Mouse (Mus musculus) MEL (cell line): ENCODE data around the gene Sun5. TPM values are rescaled to one million over a fixed set of nuclear protein-coding genes. Genes with fewer than 3 reads are reported as not detected.

Source experiments
- DNase-seq: peaks from one replicate; pipeline ENCODE4 v3.0.0; 2011; ENCODE audit warnings: low read depth, low spot score
- H3K27ac ChIP-seq: 2 replicates; pipeline ENCODE4 v1.5.1; 2012; ENCODE audit warnings: low read depth, mild to moderate bottlenecking, control low read depth, low read length, moderate library complexity; ENCODE audit not compliant: control insufficient read depth
- H3K27me3 ChIP-seq, 2 experiments: fragments of 150-350 bp in 1 of 2; sonication (generic) in 1 of 2; 2 replicates each; pipeline ENCODE4 v1.6.1; 2012; ENCODE audit warnings: low read length in 2 of 2, mild to moderate bottlenecking in 2 of 2, improper control_type of control experiment in 1 of 2, moderate library complexity in 1 of 2; ENCODE audit not compliant: insufficient read depth in 2 of 2, control insufficient read depth in 1 of 2
- H3K36me3 ChIP-seq, 2 experiments: 2 replicates each; pipeline ENCODE4 v1.6.1; 2012 to 2014; ENCODE audit warnings: low read length in 2 of 2, improper control_type of control experiment in 1 of 2, inconsistent platforms in 1 of 2, mild to moderate bottlenecking in 1 of 2; ENCODE audit not compliant: insufficient read depth in 2 of 2, control insufficient read depth in 1 of 2
- H3K4me1 ChIP-seq, 2 experiments: fragments of 150-350 bp in 1 of 2; sonication (generic) in 1 of 2; 2 replicates each; pipeline ENCODE4 v1.6.1; 2012; ENCODE audit warnings: low read length in 2 of 2, improper control_type of control experiment in 1 of 2, mild to moderate bottlenecking in 1 of 2; ENCODE audit not compliant: insufficient read depth in 2 of 2, control insufficient read depth in 1 of 2
- H3K4me3 ChIP-seq, 2 experiments: fragments of 150-350 bp in 1 of 2; sonication (generic) in 1 of 2; 2 replicates each; pipeline ENCODE4 v1.5.1; 2012; ENCODE audit warnings: low read depth in 2 of 2, low read length in 2 of 2, mild to moderate bottlenecking in 2 of 2, moderate library complexity in 2 of 2, control low read depth in 1 of 2, improper control_type of control experiment in 1 of 2; ENCODE audit not compliant: control insufficient read depth in 1 of 2, insufficient read depth in 1 of 2
- H3K79me2 ChIP-seq: 2 replicates; pipeline ENCODE4 v1.6.1; 2012; ENCODE audit warnings: mild to moderate bottlenecking, low read length, moderate library complexity; ENCODE audit not compliant: control insufficient read depth, poor library complexity, insufficient read depth
- H3K9ac ChIP-seq: 2 replicates; pipeline ENCODE4 v1.6.1; 2012; ENCODE audit warnings: low read depth, mild to moderate bottlenecking, control low read depth, low read length, moderate library complexity; ENCODE audit not compliant: control insufficient read depth, poor library complexity, severe bottlenecking
- H3K9me3 ChIP-seq: fragments of 150-350 bp; sonication (generic); replicated peaks from 2 replicates; pipeline ENCODE4 v1.6.1; 2012; ENCODE audit warnings: mild to moderate bottlenecking, low read length, improper control_type of control experiment, moderate library complexity; ENCODE audit not compliant: insufficient read depth
- BHLHE40 ChIP-seq: IDR thresholded peaks from 2 replicates; pipeline ENCODE4 v1.6.1; 2012; ENCODE audit warnings: low read depth, mild to moderate bottlenecking, inconsistent platforms, low read length, improper control_type of control experiment, borderline replicate concordance
- CHD1 ChIP-seq: IDR thresholded peaks from 2 replicates; pipeline ENCODE4 v1.6.1; 2012; ENCODE audit warnings: low read depth, mild to moderate bottlenecking, inconsistent platforms, low read length, improper control_type of control experiment
- CTCF ChIP-seq, 3 experiments: IDR thresholded peaks in 2 of 3; conservative IDR thresholded peaks in 1 of 3; 2 replicates each; pipeline ENCODE4 v1.5.1; 2011 to 2012; ENCODE audit warnings: low read length in 3 of 3, low read depth in 2 of 3, mild to moderate bottlenecking in 2 of 3, improper control_type of control experiment in 1 of 3, inconsistent platforms in 1 of 3, mixed read lengths in 1 of 3, moderate library complexity in 1 of 3; ENCODE audit not compliant: control insufficient read depth in 1 of 3, insufficient read depth in 1 of 3, poor library complexity in 1 of 3, severe bottlenecking in 1 of 3
- E2F4 ChIP-seq: IDR thresholded peaks from 2 replicates; pipeline ENCODE4 v1.6.1; 2011; ENCODE audit warnings: low read depth, low read length, improper control_type of control experiment, borderline replicate concordance
- ETS1 ChIP-seq: IDR thresholded peaks from 2 replicates; pipeline ENCODE4 v1.6.1; 2012; ENCODE audit warnings: low read depth, mild to moderate bottlenecking, inconsistent platforms, low read length, improper control_type of control experiment, moderate library complexity
- HCFC1 ChIP-seq: IDR thresholded peaks from 2 replicates; pipeline ENCODE4 v1.6.1; 2012; ENCODE audit warnings: low read depth, mild to moderate bottlenecking, inconsistent platforms, low read length, improper control_type of control experiment, moderate library complexity
- KAT2A ChIP-seq: conservative IDR thresholded peaks from 2 replicates; pipeline ENCODE4 v1.6.1; 2012; ENCODE audit warnings: low read depth, low read length, improper control_type of control experiment, inconsistent platforms
- MAZ ChIP-seq: IDR thresholded peaks from 2 replicates; pipeline ENCODE4 v1.6.1; 2012; ENCODE audit warnings: low read depth, mild to moderate bottlenecking, inconsistent platforms, low read length, improper control_type of control experiment
- MYB ChIP-seq: IDR thresholded peaks from 2 replicates; pipeline ENCODE4 v1.6.1; 2011; ENCODE audit warnings: mild to moderate bottlenecking, low read depth, low read length, improper control_type of control experiment
- MYC ChIP-seq: IDR thresholded peaks from 2 replicates; pipeline ENCODE4 v1.6.1; 2011; ENCODE audit warnings: low read depth, mild to moderate bottlenecking, low read length, improper control_type of control experiment, moderate library complexity
- NRF1 ChIP-seq: IDR thresholded peaks from 2 replicates; pipeline ENCODE4 v1.6.1; 2014; ENCODE audit warnings: low read depth, mild to moderate bottlenecking, inconsistent platforms, low read length, improper control_type of control experiment, moderate library complexity; ENCODE audit not compliant: poor library complexity, insufficient read depth, severe bottlenecking
- RCOR1 ChIP-seq: IDR thresholded peaks from 2 replicates; pipeline ENCODE4 v1.6.1; 2012; ENCODE audit warnings: low read depth, mild to moderate bottlenecking, inconsistent platforms, low read length, improper control_type of control experiment
- SMC3 ChIP-seq: IDR thresholded peaks from 2 replicates; pipeline ENCODE4 v1.6.1; 2011; ENCODE audit warnings: low read depth, low read length, improper control_type of control experiment
- TCF12 ChIP-seq: IDR thresholded peaks from 2 replicates; pipeline ENCODE4 v1.6.1; 2014; ENCODE audit warnings: low read depth, mild to moderate bottlenecking, inconsistent platforms, low read length, improper control_type of control experiment, moderate library complexity
- ZNF384 ChIP-seq: IDR thresholded peaks from 2 replicates; pipeline ENCODE4 v1.6.1; 2012; ENCODE audit warnings: low read depth, mild to moderate bottlenecking, inconsistent platforms, low read length, improper control_type of control experiment
- polyA plus RNA-seq, 2 experiments: library from polyadenylated mRNA; stranded (reverse) in 1 of 2; unstranded in 1 of 2; fragments of >175 nt in 1 of 2; fragments of >200 nt in 1 of 2; gene quantifications; 2 replicates each; pipeline versions ENCODE4 v1.2.1 to v1.2.4; 2012; ENCODE audit warnings: low replicate concordance in 2 of 2, low read depth in 1 of 2; ENCODE audit not compliant: insufficient read length in 2 of 2, insufficient read depth in 1 of 2, missing spikeins in 1 of 2
- total RNA-seq: library from RNA; depleted of rRNA; stranded (reverse); fragments of 300-350 nt; gene quantifications from 2 replicates; pipeline ENCODE4 v1.2.3, GENCODE M21; 2012

Gene Sun5
- total and polyA plus RNA-seq, 3 experiments = not detected

DNA sequence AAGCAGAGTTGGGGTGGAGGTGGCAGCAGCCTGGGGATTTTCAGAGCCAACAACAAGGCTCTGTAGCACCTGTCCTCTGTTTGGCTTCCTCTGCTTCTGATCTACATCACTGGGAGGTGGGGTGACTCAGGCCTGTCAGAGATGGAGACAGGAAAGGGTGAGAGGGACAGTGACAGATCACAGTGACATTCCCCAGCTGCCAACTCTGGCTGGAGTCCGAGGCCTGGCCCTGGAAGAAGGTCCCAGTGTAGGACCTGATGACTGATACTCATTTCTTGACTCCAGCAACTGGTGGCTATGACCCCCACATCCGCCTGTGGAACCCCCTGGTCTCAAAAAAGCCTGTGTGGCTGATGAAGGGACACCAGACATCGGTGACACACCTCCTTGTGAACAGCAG, 61.0 kb downstream of the Sun5 start:
- H3K79me2 ChIP-seq = no peaks in the 10 kb centered on the region
- DNase-seq = no peak
- no peaks in the 10 kb centered on the region for H3K9me3 ChIP-seq
- no peaks in the 10 kb centered on the region for H3K36me3 ChIP-seq
- no peak overlapping the region for H3K4me3 ChIP-seq
- no peak overlapping the region for H3K27ac ChIP-seq
- H3K4me1 ChIP-seq = no peaks in the 10 kb centered on the region
- no peak overlapping the region for H3K9ac ChIP-seq
- no peak for TF ChIP-seq ZNF384
- no peak for TF ChIP-seq RCOR1
- TF ChIP-seq KAT2A = no peak
- no peak for TF ChIP-seq HCFC1
- no peak for TF ChIP-seq MYB
- no peak for TF ChIP-seq CTCF (IDR thresholded peaks at IDR 0.05 in 2 of 3, conservative IDR thresholded peaks at IDR 0.05 in 1 of 3; ENCODE audit: control insufficient read depth in 1 of 3, insufficient read depth in 1 of 3, low read depth in 2 of 3, low read length in 3 of 3, poor library complexity in 1 of 3, severe bottlenecking in 1 of 3)
- peaks cover 0 to 2% of the 10 kb centered on the region in 2 experiments; a peak in 2 of 4 replicates for H3K27me3 ChIP-seq

DNA sequence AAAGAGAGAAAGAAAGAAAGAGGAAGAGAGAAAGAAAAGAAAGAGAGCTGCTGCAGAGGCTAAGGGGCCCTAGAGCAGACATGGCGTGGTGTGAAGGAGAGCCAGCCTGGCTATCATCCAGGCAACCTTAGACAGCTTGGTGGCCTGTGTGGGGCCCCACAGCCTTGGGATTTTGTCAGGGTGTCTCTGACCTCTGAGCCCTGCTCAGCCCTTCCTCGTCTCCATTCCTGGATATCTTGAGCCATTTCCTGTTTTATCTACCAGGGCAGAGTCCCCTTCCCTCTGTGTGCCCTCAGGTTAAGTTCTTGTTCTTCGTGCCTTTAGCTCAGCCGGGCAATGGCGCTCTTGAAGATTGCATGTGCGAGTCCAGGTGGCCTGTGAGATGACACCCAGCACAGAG, 62.0 kb downstream of the Sun5 start:
- H3K9me3 ChIP-seq = no peaks in the 10 kb centered on the region
- no peak overlapping the region for H3K27ac ChIP-seq
- no peak overlapping the region for H3K4me3 ChIP-seq
- H3K9ac ChIP-seq = no peak overlapping the region
- no peaks in the 10 kb centered on the region for H3K4me1 ChIP-seq
- DNase-seq = no peak
- TF ChIP-seq SMC3 (no peak), MYC (no peak), NRF1 (no peak), MYB (no peak), TCF12 (no peak), CHD1 (no peak), BHLHE40 (no peak), ZNF384 (no peak), HCFC1 (no peak), KAT2A (no peak), E2F4 (no peak), MAZ (no peak), ETS1 (no peak)
- H3K79me2 ChIP-seq = no peaks in the 10 kb centered on the region
- no peaks in the 10 kb centered on the region for H3K36me3 ChIP-seq
- peaks cover 0 to 2% of the 10 kb centered on the region in 2 experiments; a peak in 2 of 4 replicates for H3K27me3 ChIP-seq
